Mouse (Mus musculus): Measurements from ENCODE around the gene Plac1.

The Plac1 gene

GRCm38 (mm10) chrX:53107127-53107526, 132.8 kb downstream of the Plac1 start:
- DNase-seq (ENCODE audit: low spot score) = no peak

- DNase-seq (ENCODE audit: low spot score) = no peak
Measured at GRCm38 (mm10) chrX:53101165-53101564, 138.7 kb downstream of the Plac1 start.

- DNase-seq (ENCODE audit: low spot score) = no peak
Measured at GRCm38 (mm10) chrX:53099951-53100350, 140.0 kb downstream of the Plac1 start.

GRCm38 (mm10) chrX:53099266-53099665, 140.6 kb downstream of the Plac1 start:
- no peak for DNase-seq (ENCODE audit: low spot score)

GRCm38 (mm10) chrX:53098293-53098692, 141.6 kb downstream of the Plac1 start:
- no peak for DNase-seq (ENCODE audit: low spot score)

- DNase-seq (ENCODE audit: low spot score) = no peak
Measured at GRCm38 (mm10) chrX:53097786-53098185, 142.1 kb downstream of the Plac1 start.

- no peak for DNase-seq (ENCODE audit: low spot score)
Measured at GRCm38 (mm10) chrX:53093381-53093780, 146.5 kb downstream of the Plac1 start.

GRCm38 (mm10) chrX:53088663-53089292, 151.1 kb downstream of the Plac1 start:
- DNase-seq (ENCODE audit: low spot score) = no peak

GRCm38 (mm10) chrX:53087202-53087601, 152.7 kb downstream of the Plac1 start:
- DNase-seq (ENCODE audit: low spot score) = no peak

GRCm38 (mm10) chrX:53085559-53085958, 154.4 kb downstream of the Plac1 start:
- DNase-seq (ENCODE audit: low spot score) = no peak

- no peak for DNase-seq (ENCODE audit: low spot score)
Measured at GRCm38 (mm10) chrX:53064406-53064805, 175.5 kb downstream of the Plac1 start.

GRCm38 (mm10) chrX:53059426-53060007, 180.4 kb downstream of the Plac1 start:
- no peak for DNase-seq (ENCODE audit: low spot score)

GRCm38 (mm10) chrX:53058459-53059280, 181.2 kb downstream of the Plac1 start:
- peak; percentile 7 for DNase-seq (ENCODE audit: low spot score)

GRCm38 (mm10) chrX:53057760-53058090, 182.2 kb downstream of the Plac1 start:
- no peak for DNase-seq (ENCODE audit: low spot score)

GRCm38 (mm10) chrX:53057054-53057759, 182.7 kb downstream of the Plac1 start:
- DNase-seq (ENCODE audit: low spot score) = peak; percentile 75

GRCm38 (mm10) chrX:53056627-53057026, 183.3 kb downstream of the Plac1 start:
- DNase-seq (ENCODE audit: low spot score) = no peak

GRCm38 (mm10) chrX:53055771-53056170, 184.1 kb downstream of the Plac1 start:
- DNase-seq (ENCODE audit: low spot score) = no peak

GRCm38 (mm10) chrX:53053885-53054284, 186.0 kb downstream of the Plac1 start:
- no peak for DNase-seq (ENCODE audit: low spot score)

GRCm38 (mm10) chrX:53052652-53053500, 187.0 kb downstream of the Plac1 start:
- DNase-seq (ENCODE audit: low spot score) = peak; percentile 3

- no peak for DNase-seq (ENCODE audit: low spot score)
Measured at GRCm38 (mm10) chrX:53050353-53050752, 189.6 kb downstream of the Plac1 start.

- no peak for DNase-seq (ENCODE audit: low spot score)
Measured at GRCm38 (mm10) chrX:53049196-53049595, 190.7 kb downstream of the Plac1 start.

- no peak for DNase-seq (ENCODE audit: low spot score)
Measured at GRCm38 (mm10) chrX:53046911-53047310, 193.0 kb downstream of the Plac1 start.
